Mouse (Mus musculus) embryonic facial prominence, embryonic 13.5 days (tissue): Measurements from ENCODE around the gene Tuba3a. TPM values are rescaled to one million over a fixed set of nuclear protein-coding genes. Genes with fewer than 3 reads are reported as not detected.

Experiments used
- ATAC-seq: fragments of 200-750 bp; cut with Nextera tagmentation; 2 replicates; pipeline ENCODE4 v1.8.0; 2017; ENCODE audit warnings: low read depth; ENCODE audit not compliant: insufficient number of reproducible peaks, insufficient read depth, low FRiP score, low TSS enrichment
- H3K27ac ChIP-seq: fragments of 300-500 bp; sonication (generic); 2 replicates; pipeline ENCODE4 v1.5.1; 2015; ENCODE audit warnings: moderate library complexity, mild to moderate bottlenecking, inconsistent platforms
- H3K27me3 ChIP-seq: fragments of 300-500 bp; sonication (generic); 2 replicates; pipeline ENCODE4 v1.6.1; 2015; ENCODE audit warnings: mild to moderate bottlenecking, inconsistent platforms
- H3K36me3 ChIP-seq: fragments of 300-500 bp; sonication (generic); 2 replicates; pipeline ENCODE4 v1.6.1; 2015; ENCODE audit warnings: mild to moderate bottlenecking, inconsistent platforms
- H3K4me1 ChIP-seq: fragments of 300-500 bp; sonication (generic); 2 replicates; pipeline ENCODE4 v1.6.1; 2015; ENCODE audit warnings: inconsistent platforms
- H3K4me2 ChIP-seq: fragments of 300-500 bp; sonication (generic); 2 replicates; pipeline ENCODE4 v1.6.1; 2015; ENCODE audit warnings: moderate library complexity, mild to moderate bottlenecking, inconsistent platforms
- H3K4me3 ChIP-seq: fragments of 300-500 bp; sonication (generic); 2 replicates; pipeline ENCODE4 v1.5.1; 2015; ENCODE audit warnings: mild to moderate bottlenecking, inconsistent platforms
- H3K9ac ChIP-seq: fragments of 300-500 bp; sonication (generic); 2 replicates; pipeline ENCODE4 v1.6.1; 2015; ENCODE audit warnings: mild to moderate bottlenecking, inconsistent platforms
- H3K9me3 ChIP-seq: fragments of 300-500 bp; sonication (generic); 2 replicates; pipeline ENCODE4 v1.6.1; 2016; ENCODE audit warnings: inconsistent platforms
- WGBS: fragments of 180-500 bp; shearing (Covaris S2); methylation state at CpG from one replicate; pipeline ENCODE4 v1.1.7; 2015; ENCODE audit warnings: mixed read lengths; 5-methylcytosine and 5-hydroxymethylcytosine counted together
- polyA plus RNA-seq: library from polyadenylated mRNA; unstranded; fragments of >200 nt; fragmentation: Nextera tagmentation; extraction: Ambion mirVana; gene quantifications from 2 replicates; pipeline ENCODE4 v1.2.1, GENCODE M21; 2015

The Tuba3a gene
- polyA plus RNA-seq, 1 experiment from 2014 or later = 0.22 TPM

DNA sequence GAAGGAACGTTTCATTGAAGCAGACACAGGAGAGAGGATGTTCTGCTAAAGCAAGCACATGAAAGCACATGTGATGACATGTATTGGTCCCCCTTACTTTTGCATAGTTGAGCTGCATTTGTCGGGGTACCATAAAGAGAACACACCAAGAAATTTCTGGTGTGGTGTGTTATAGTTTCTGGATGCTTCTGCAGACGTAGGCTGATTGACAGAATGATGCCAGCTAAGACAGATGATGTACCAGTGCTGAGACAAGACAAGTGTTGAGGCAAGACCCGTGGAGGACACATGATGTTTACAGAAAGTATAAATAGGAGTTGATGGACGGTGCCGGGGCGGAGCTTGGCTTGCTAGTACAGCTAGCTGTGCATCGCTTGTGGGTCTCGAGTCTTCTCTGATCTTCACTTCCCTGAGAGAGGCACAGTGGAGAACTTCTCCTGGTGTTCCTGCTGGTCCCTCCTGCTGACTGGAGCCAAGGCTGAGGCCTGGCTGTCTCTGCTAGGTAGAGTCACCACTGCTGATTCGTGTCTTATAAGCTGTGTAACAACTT is 25.8 kb downstream of the Tuba3a start:
- H3K36me3 ChIP-seq = no peaks in the 10 kb centered on the region
- 79% methylated on average over 10 of the region's 10 CpGs for WGBS
- H3K27me3 ChIP-seq = no peaks in the 10 kb centered on the region
- no peak overlapping the region for H3K27ac ChIP-seq
- peaks cover 10% of the 10 kb centered on the region; the same call in 1 of the 2 replicates for H3K4me1 ChIP-seq
- H3K9me3 ChIP-seq = no peaks in the 10 kb centered on the region
- H3K4me3 ChIP-seq = no peak overlapping the region
- no peak overlapping the region for H3K9ac ChIP-seq
- ATAC-seq = no peak
- no peak overlapping the region for H3K4me2 ChIP-seq

DNA sequence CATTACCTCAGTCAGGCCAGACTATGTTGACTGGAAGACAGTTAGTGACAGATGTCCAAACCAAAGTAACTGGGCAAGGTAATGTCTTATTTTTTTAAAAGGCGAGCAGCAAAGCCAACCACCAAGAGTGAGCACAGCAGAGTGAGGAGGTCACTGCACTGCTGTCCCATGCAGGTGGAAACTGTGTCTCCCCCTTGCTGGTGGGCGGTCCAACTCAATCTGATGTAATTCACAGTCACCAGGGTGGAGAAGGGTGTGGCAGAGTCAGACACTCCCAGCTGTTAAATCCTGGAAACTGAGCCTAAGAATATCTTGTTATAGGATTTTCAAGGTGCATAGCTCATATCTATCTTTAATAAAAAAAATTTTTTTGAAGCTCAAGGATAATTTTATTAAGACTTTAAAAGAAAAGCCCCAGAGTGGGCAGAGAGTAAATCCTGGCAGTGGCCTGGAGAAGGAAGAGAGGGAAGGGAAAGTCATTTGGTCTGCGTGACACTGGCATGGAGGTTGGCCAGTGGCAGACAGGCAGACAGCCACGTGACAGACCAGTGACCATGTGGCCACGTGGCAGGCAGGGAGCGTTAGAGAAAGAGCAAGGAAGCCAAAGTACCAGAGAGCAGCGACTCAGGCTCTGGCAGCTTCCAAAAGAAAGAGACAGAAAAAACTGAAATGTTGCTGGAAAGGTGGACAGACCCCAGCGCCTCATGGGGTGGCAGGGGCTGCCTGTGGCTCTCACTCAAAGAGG is 29.4 kb downstream of the Tuba3a start:
- Histone ChIP-seq H3K4me3 (no peak overlapping the region), H3K9ac (no peak overlapping the region), H3K27me3 (no peaks in the 10 kb centered on the region), H3K9me3 (no peaks in the 10 kb centered on the region), H3K27ac (no peak overlapping the region), H3K4me2 (no peak overlapping the region), H3K4me1 (peaks cover 10% of the 10 kb centered on the region; the same call in 1 of the 2 replicates), H3K36me3 (no peaks in the 10 kb centered on the region)
- ATAC-seq = no peak
- 81% methylated on average over 8 of the region's 8 CpGs for WGBS

DNA sequence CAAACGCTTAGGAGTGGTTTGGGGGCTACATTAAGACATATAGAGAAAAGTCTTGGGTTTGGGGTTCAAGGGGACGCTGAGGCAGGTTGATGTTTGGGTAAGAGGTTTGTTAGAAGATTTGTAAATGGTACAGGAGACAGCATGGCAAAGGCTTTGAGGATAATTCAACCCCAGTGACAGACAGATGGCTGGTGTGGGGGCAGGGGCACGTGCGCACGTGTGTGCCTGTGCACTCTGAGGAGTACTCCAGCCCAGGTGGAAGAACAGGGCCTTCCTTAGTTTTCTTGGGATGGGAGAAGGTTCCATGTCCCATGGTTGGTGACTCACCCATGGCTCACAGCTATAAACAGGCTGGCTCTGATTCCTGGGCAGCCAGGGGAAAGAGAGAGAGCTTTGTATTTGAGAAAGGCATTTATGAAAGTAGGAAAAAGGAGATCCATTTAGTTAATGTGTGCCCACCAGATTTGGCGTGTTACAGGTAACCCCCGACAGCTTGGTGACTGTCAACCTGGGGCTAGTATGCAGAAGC is 30.3 kb downstream of the Tuba3a start:
- 82% methylated on average over 7 of the region's 7 CpGs for whole genome bisulfite sequencing

GRCm38 (mm10) chr6:125253863-125254715 is 31.8 kb downstream of the Tuba3a start:
- Histone ChIP-seq H3K9ac (no peak overlapping the region), H3K9me3 (no peaks in the 10 kb centered on the region), H3K4me3 (no peak overlapping the region), H3K27ac (no peak overlapping the region), H3K27me3 (no peaks in the 10 kb centered on the region), H3K36me3 (no peaks in the 10 kb centered on the region), H3K4me1 (peaks cover 10% of the 10 kb centered on the region; the same call in 1 of the 2 replicates), H3K4me2 (no peak overlapping the region)
- no peak for ATAC-seq
- 81% methylated on average over 14 of the region's 14 CpGs for WGBS

More for the DNA sequence above, 30.3 kb downstream of the Tuba3a start:
- Histone ChIP-seq H3K9ac (no peak overlapping the region), H3K27ac (no peak overlapping the region), H3K36me3 (no peaks in the 10 kb centered on the region), H3K4me3 (no peak overlapping the region), H3K27me3 (no peaks in the 10 kb centered on the region), H3K4me1 (peaks cover 10% of the 10 kb centered on the region; the same call in 1 of the 2 replicates), H3K4me2 (no peak overlapping the region), H3K9me3 (no peaks in the 10 kb centered on the region)
- ATAC-seq = no peak

DNA sequence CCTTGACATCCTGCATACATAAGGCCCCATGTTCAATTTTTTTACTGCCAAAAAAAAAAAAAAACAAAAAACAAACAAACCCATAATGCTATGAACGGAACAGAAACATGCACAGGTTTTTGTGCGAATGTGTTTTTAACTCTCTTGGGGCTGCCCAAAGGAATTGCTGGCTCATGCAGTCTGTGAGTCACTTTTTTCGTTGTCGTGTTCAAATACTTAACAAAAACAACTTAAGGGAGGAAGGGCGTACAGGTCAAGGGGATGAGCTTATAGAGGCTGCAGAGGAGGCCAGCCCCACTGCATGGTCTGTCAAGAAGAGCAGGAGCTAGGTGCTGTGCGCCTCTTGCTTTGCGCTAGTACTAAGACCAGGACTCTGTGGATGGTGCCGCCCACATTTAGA is 33.1 kb downstream of the Tuba3a start:
- no peak for ATAC-seq

DNA sequence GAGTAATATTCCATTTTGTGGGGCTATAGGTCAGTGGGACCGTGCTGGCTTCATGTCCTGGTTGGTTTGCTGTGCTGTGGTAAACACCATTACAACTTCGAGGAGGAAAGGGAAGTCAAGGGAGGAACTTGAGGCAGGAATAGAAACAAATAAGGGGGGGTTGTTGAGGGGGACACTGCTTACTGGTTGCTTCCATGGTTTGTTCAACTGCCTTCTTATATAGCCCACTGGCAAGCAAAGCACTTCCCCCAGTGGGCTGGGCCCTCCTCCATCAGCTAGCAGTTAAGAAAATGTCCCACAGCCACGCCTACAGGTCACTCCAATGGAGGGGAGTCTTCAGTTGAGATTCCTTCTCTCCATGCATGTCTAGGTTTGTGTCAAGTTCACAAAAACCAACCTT is 33.6 kb downstream of the Tuba3a start:
- no peaks in the 10 kb centered on the region for H3K9me3 ChIP-seq
- no peaks in the 10 kb centered on the region for H3K4me1 ChIP-seq
- no peak overlapping the region for H3K4me3 ChIP-seq
- no peaks in the 10 kb centered on the region for H3K27me3 ChIP-seq
- H3K4me2 ChIP-seq = no peak overlapping the region
- no peak overlapping the region for H3K9ac ChIP-seq
- H3K36me3 ChIP-seq = no peaks in the 10 kb centered on the region
- no peak for ATAC-seq
- H3K27ac ChIP-seq = no peak overlapping the region
- WGBS = 76% methylated on average over 3 of the region's 3 CpGs

More for the DNA sequence above, 33.1 kb downstream of the Tuba3a start:
- H3K4me1 ChIP-seq = peaks cover 4% of the 10 kb centered on the region; the same call in 1 of the 2 replicates
- H3K4me3 ChIP-seq = no peak overlapping the region
- 90% methylated on average over 8 of the region's 8 CpGs for WGBS
- H3K4me2 ChIP-seq = no peak overlapping the region
- H3K27ac ChIP-seq = no peak overlapping the region
- H3K36me3 ChIP-seq = no peaks in the 10 kb centered on the region
- H3K27me3 ChIP-seq = no peaks in the 10 kb centered on the region
- H3K9ac ChIP-seq = no peak overlapping the region
- no peaks in the 10 kb centered on the region for H3K9me3 ChIP-seq

DNA sequence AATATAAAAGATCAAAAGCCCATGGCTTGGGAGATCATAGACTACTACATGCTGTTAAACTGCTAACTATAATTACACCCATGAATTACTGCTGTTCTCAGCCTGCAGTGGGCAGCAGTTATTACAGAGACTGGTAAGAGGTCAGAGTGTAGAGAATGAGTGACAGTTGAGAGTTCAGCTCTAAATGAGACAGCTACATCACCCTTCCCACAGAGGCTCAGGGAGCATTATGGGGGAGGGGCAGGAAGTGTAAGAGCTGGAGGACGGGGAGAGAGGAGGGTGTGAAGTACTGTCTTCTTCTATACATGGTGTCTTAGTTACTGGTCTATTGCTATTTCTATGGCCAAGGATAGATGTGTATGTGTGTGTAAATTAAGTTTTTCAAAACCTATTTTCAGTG is 41.3 kb downstream of the Tuba3a start:
- no peaks in the 10 kb centered on the region for H3K4me1 ChIP-seq
- no peak overlapping the region for H3K9ac ChIP-seq
- no peak for ATAC-seq
- H3K4me3 ChIP-seq = no peak overlapping the region
- 28% methylated on average over 1 of the region's 1 CpGs for WGBS
- H3K27ac ChIP-seq = no peak overlapping the region
- no peak overlapping the region for H3K4me2 ChIP-seq
- no peaks in the 10 kb centered on the region for H3K36me3 ChIP-seq
- no peaks in the 10 kb centered on the region for H3K27me3 ChIP-seq
- H3K9me3 ChIP-seq = no peaks in the 10 kb centered on the region

GRCm38 (mm10) chr6:125241566-125241965 is 44.3 kb downstream of the Tuba3a start:
- H3K4me1 ChIP-seq = peaks cover 3% of the 10 kb centered on the region
- H3K9me3 ChIP-seq = no peaks in the 10 kb centered on the region
- ATAC-seq = no peak
- H3K4me3 ChIP-seq = no peak overlapping the region
- no peak overlapping the region for H3K9ac ChIP-seq
- no peaks in the 10 kb centered on the region for H3K36me3 ChIP-seq
- WGBS = 83% methylated on average over 8 of the region's 8 CpGs
- H3K27ac ChIP-seq = no peak overlapping the region
- H3K27me3 ChIP-seq = no peaks in the 10 kb centered on the region
- H3K4me2 ChIP-seq = no peak overlapping the region

DNA sequence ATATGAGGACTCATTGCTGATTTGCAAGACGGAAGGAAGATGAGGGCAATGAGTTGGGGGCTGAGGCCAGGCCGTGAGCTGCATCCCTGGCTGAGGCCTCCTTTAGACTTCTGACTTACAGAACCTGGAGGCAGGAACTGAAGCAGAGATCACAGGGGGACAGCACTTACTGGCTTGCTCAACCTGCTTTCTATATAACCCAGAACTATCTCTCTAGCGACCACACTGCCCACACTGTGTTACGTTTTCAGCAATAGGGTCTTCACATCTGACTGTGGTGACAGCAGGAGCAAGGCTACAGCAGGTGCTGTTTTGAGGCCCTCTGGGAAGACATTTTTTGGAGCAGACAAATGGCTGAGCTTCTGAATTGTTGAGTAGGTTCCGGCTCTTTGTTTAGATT is 45.2 kb downstream of the Tuba3a start:
- WGBS = 82% methylated on average over 5 of the region's 5 CpGs
- Histone ChIP-seq H3K4me1 (peaks cover 6% of the 10 kb centered on the region), H3K9ac (no peak overlapping the region), H3K27me3 (no peaks in the 10 kb centered on the region), H3K36me3 (no peaks in the 10 kb centered on the region), H3K4me2 (no peak overlapping the region), H3K27ac (no peak overlapping the region), H3K9me3 (no peaks in the 10 kb centered on the region), H3K4me3 (no peak overlapping the region)
- no peak for ATAC-seq

DNA sequence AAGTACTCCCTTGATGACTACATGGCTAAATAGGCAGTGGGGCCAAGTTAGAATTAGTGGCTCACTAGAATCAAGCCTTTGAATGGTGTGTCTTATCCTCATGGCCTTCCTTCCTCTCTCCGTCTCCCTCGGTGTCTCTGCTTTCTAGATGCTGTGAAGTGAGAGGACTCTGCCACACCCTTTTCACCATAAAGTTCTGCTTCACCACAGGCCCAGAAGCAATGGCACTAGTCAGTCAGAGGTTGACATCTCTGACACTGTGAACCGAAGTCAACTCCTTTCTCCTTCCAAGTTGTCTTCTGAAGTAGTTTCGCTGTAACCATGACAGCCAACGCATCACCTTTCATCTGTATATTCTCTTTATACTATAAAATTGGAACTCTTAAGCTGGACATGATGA is 46.3 kb downstream of the Tuba3a start:
- no peaks in the 10 kb centered on the region for H3K36me3 ChIP-seq
- ATAC-seq = no peak
- H3K9ac ChIP-seq = no peak overlapping the region
- H3K4me2 ChIP-seq = no peak overlapping the region
- H3K27me3 ChIP-seq = no peaks in the 10 kb centered on the region
- H3K4me1 ChIP-seq = peaks cover 6% of the 10 kb centered on the region
- no peaks in the 10 kb centered on the region for H3K9me3 ChIP-seq
- no peak overlapping the region for H3K4me3 ChIP-seq
- 91% methylated on average over 5 of the region's 5 CpGs for WGBS
- no peak overlapping the region for H3K27ac ChIP-seq

GRCm38 (mm10) chr6:125238396-125238795 is 47.4 kb downstream of the Tuba3a start:
- Histone ChIP-seq H3K36me3 (no peaks in the 10 kb centered on the region), H3K4me1 (peaks cover 6% of the 10 kb centered on the region), H3K9me3 (no peaks in the 10 kb centered on the region), H3K27me3 (no peaks in the 10 kb centered on the region), H3K9ac (no peak overlapping the region), H3K4me2 (no peak overlapping the region), H3K4me3 (no peak overlapping the region), H3K27ac (no peak overlapping the region)
- WGBS = 64% methylated on average over 6 of the region's 6 CpGs
- no peak for ATAC-seq
